11 mouse cellular contexts compared by ENCODE assay signal in genomic region chr5:112625555-112626160, GRCm38 (mm10). TPM values are rescaled to one million over a fixed set of nuclear protein-coding genes. Genes with fewer than 3 reads are reported as not detected.
DNase-seq lines count a peak whose midpoint lies in the region; ATAC-seq lines count a peak whose summit lies in the region.
"Had no signal": no experiment of that assay in that cellular context is flagged by ENCODE, and none has a peak within 500 bp of the region (broad histone marks: within the 10 kb centered on the region; RNA-seq: fewer than 3 reads in every experiment).

No protein-coding gene starts in this region.

- H3K9ac ChIP-seq in kidney, embryonic 14.5 days (ENCODE audit: low read depth, low read length): no peak overlapping the region
- H3K9ac ChIP-seq in embryonic facial prominence, embryonic 13.5 days: no peak overlapping the region
- no peak overlapping the region for H3K9ac ChIP-seq in hindbrain, embryonic 13.5 days
- H3K9ac ChIP-seq in midbrain, embryonic 15.5 days: no peak overlapping the region; the same call in 1 of the 2 replicates

- no peaks in the 10 kb centered on the region for H3K36me3 ChIP-seq in kidney, embryonic 14.5 days (ENCODE audit: control insufficient read depth, insufficient read depth, low read length)
- H3K36me3 ChIP-seq in embryonic facial prominence, embryonic 13.5 days: no peaks in the 10 kb centered on the region
- H3K36me3 ChIP-seq in hindbrain, embryonic 13.5 days: no peaks in the 10 kb centered on the region
- no peaks in the 10 kb centered on the region for H3K36me3 ChIP-seq in midbrain, embryonic 15.5 days (replicated peaks)

- ATAC-seq in kidney, embryonic 14.5 days (ENCODE audit: low FRiP score, low TSS enrichment): no peak
- no peak for ATAC-seq in embryonic facial prominence, embryonic 13.5 days (ENCODE audit: insufficient number of reproducible peaks, insufficient read depth, low FRiP score, low TSS enrichment, low read depth)
- ATAC-seq in hindbrain, embryonic 13.5 days (ENCODE audit: low FRiP score): peak; percentile 44; the same call in 1 of the 2 replicates
- ATAC-seq in midbrain, embryonic 15.5 days (replicated peaks): 0 out of 2 replicates have a peak, but pooled peaks have one; percentile 15
- ATAC-seq: activated CD4-positive, CD25-positive, alpha-beta regulatory T cell, adult 4 months had no signal

- DNase-seq in kidney, postnatal 4 days: no peak
- DNase-seq in gastrocnemius, postnatal 25 days: no peak
- DNase-seq in urinary bladder, adult 18-20 months (ENCODE audit: low spot score in 2 of 2): no peak
- DNase-seq in urinary bladder, postnatal 14 days (ENCODE audit: low spot score): no peak
- DNase-seq: cerebellum, adult 9-10 months; lung, adult 18-20 months had no signal

- no peak overlapping the region for H3K4me3 ChIP-seq in kidney, embryonic 14.5 days (ENCODE audit: low read length)
- peak overlapping the region; percentile 2 for H3K4me3 ChIP-seq in embryonic facial prominence, embryonic 13.5 days
- peak overlapping the region; percentile 7; the same call in 1 of the 2 replicates for H3K4me3 ChIP-seq in hindbrain, embryonic 13.5 days
- H3K4me3 ChIP-seq in midbrain, embryonic 15.5 days: no peak overlapping the region

- H3K4me2 ChIP-seq in kidney, embryonic 14.5 days (replicated peaks; ENCODE audit: low read depth, low read length): peak overlapping the region; percentile 31
- peak overlapping the region; percentile 47 for H3K4me2 ChIP-seq in embryonic facial prominence, embryonic 13.5 days
- peak overlapping the region; percentile 29 for H3K4me2 ChIP-seq in hindbrain, embryonic 13.5 days
- peak overlapping the region; percentile 33 for H3K4me2 ChIP-seq in midbrain, embryonic 15.5 days

- no peak overlapping the region for H3K27ac ChIP-seq in kidney, embryonic 14.5 days (ENCODE audit: low read depth, low read length)
- H3K27ac ChIP-seq in embryonic facial prominence, embryonic 13.5 days: no peak overlapping the region
- peak overlapping the region; percentile 75 for H3K27ac ChIP-seq in hindbrain, embryonic 13.5 days
- peak overlapping the region; percentile 53 for H3K27ac ChIP-seq in midbrain, embryonic 15.5 days

- peaks cover 4% of the 10 kb centered on the region; the same call in 1 of the 2 replicates for H3K27me3 ChIP-seq in kidney, embryonic 14.5 days (ENCODE audit: control insufficient read depth, insufficient read depth, low read length)
- H3K27me3 ChIP-seq in embryonic facial prominence, embryonic 13.5 days: no peaks in the 10 kb centered on the region; the same call in 1 of the 2 replicates
- H3K27me3 ChIP-seq in hindbrain, embryonic 13.5 days: 0 out of 2 replicates have a peak, but pooled peaks cover 10% of the 10 kb centered on the region
- H3K27me3 ChIP-seq in midbrain, embryonic 15.5 days (replicated peaks): no peaks in the 10 kb centered on the region

- H3K4me1 ChIP-seq in kidney, embryonic 14.5 days (ENCODE audit: control insufficient read depth, insufficient read depth, low read length): no peaks in the 10 kb centered on the region
- peaks cover 26% of the 10 kb centered on the region for H3K4me1 ChIP-seq in embryonic facial prominence, embryonic 13.5 days
- H3K4me1 ChIP-seq in hindbrain, embryonic 13.5 days (replicated peaks): peaks cover 49% of the 10 kb centered on the region
- H3K4me1 ChIP-seq in midbrain, embryonic 15.5 days: peaks cover 44% of the 10 kb centered on the region

- no peaks in the 10 kb centered on the region for H3K9me3 ChIP-seq in kidney, embryonic 14.5 days (ENCODE audit: control insufficient read depth, low read length)
- no peaks in the 10 kb centered on the region for H3K9me3 ChIP-seq in embryonic facial prominence, embryonic 13.5 days
- H3K9me3 ChIP-seq in hindbrain, embryonic 13.5 days: no peaks in the 10 kb centered on the region
- no peaks in the 10 kb centered on the region for H3K9me3 ChIP-seq in midbrain, embryonic 15.5 days

- WGBS in kidney, embryonic 14.5 days: 51% methylated on average over 31 of the region's 31 CpGs
- 39% methylated on average over 31 of the region's 31 CpGs for WGBS in embryonic facial prominence, embryonic 13.5 days
- WGBS in hindbrain, embryonic 13.5 days: 29% methylated on average over 31 of the region's 31 CpGs
- 35% methylated on average over 31 of the region's 31 CpGs for WGBS in midbrain, embryonic 15.5 days

RNA-seq across cellular contexts. Expression of gene Sez6l, which starts 48.7 kb away (rescaled TPM):
- 0.23 and 0.26 TPM in 2 replicates for polyA plus RNA-seq in kidney, embryonic 14.5 days (2014; fragmentation: Nextera tagmentation; extraction: Ambion mirVana)
- polyA plus RNA-seq in embryonic facial prominence, embryonic 13.5 days (2015; fragmentation: Nextera tagmentation; extraction: Ambion mirVana): 2.0 and 2.1 TPM in 2 replicates
- polyA plus RNA-seq in hindbrain, embryonic 13.5 days (2015; fragmentation: Nextera tagmentation; extraction: Ambion mirVana): 28.4 and 32.5 TPM in 2 replicates
- polyA plus RNA-seq in midbrain, embryonic 15.5 days (2015; fragmentation: Nextera tagmentation; extraction: Ambion mirVana): 65.4 and 67.5 TPM in 2 replicates
- not detected for total RNA-seq in gastrocnemius, postnatal 25 days (2021)
- polyA plus RNA-seq: activated CD4-positive, CD25-positive, alpha-beta regulatory T cell, adult 4 months had no signal

Comparison
In these comparisons a context has a peak if more than half of its experiments do, and no peak if none do; other contexts are left out.
1. ATAC-seq: peak in hindbrain, embryonic 13.5 days (single experiment) and midbrain, embryonic 15.5 days (single experiment); none in kidney, embryonic 14.5 days (single experiment) and embryonic facial prominence, embryonic 13.5 days (single experiment).
2. H3K27ac ChIP-seq: peak in hindbrain, embryonic 13.5 days (single experiment) and midbrain, embryonic 15.5 days (single experiment); none in kidney, embryonic 14.5 days (single experiment) and embryonic facial prominence, embryonic 13.5 days (single experiment).
3. H3K4me3 ChIP-seq: peak in embryonic facial prominence, embryonic 13.5 days (single experiment) and hindbrain, embryonic 13.5 days (single experiment); none in kidney, embryonic 14.5 days (single experiment) and midbrain, embryonic 15.5 days (single experiment).
4. Peak in every context shown above with its lines, with median percentiles within 50 percentile points of each other: H3K4me2 ChIP-seq.